Mouse (Mus musculus) liver, embryonic 14.5 days (tissue): ENCODE results near the gene Rho. TPM values are rescaled to one million over a fixed set of nuclear protein-coding genes. Genes with fewer than 3 reads are reported as not detected.

ENCODE experiments used
- ATAC-seq: fragments of 200-750 bp; cut with Nextera tagmentation; 2 replicates; pipeline ENCODE4 v1.8.0; 2017; ENCODE audit warnings: moderate number of reproducible peaks, mild to moderate bottlenecking, moderate library complexity; ENCODE audit not compliant: insufficient read depth
- DNase-seq, 3 experiments: peaks; one replicate each; pipeline ENCODE4 v3.0.0-alpha.2; 2012 to 2013; ENCODE audit warnings: low read depth in 3 of 3, low spot score in 3 of 3
- H3K27ac ChIP-seq: fragments of 300-500 bp; sonication (generic); 2 replicates; pipeline ENCODE4 v1.5.1; 2014; ENCODE audit warnings: moderate library complexity, mild to moderate bottlenecking, control low read depth, inconsistent platforms
- H3K27me3 ChIP-seq: fragments of 300-500 bp; sonication (generic); 2 replicates; pipeline ENCODE4 v1.6.1; 2014; ENCODE audit warnings: mild to moderate bottlenecking, low read length, moderate library complexity; ENCODE audit not compliant: control insufficient read depth, insufficient read depth
- H3K36me3 ChIP-seq: fragments of 300-500 bp; sonication (generic); replicated peaks from 2 replicates; pipeline ENCODE4 v1.6.1; 2014; ENCODE audit warnings: low read depth; ENCODE audit not compliant: control insufficient read depth, insufficient read depth
- H3K4me1 ChIP-seq, 2 experiments: fragments of 200-500 bp in 1 of 2; fragments of 300-500 bp in 1 of 2; sonication (generic) in 1 of 2; replicated peaks; 2 replicates each; pipeline ENCODE4 v1.6.1; 2012 to 2014; ENCODE audit warnings: antibody characterized with exemption in 1 of 2, inconsistent platforms in 1 of 2, low read length in 1 of 2; ENCODE audit not compliant: control insufficient read depth in 2 of 2, insufficient read depth in 2 of 2
- H3K4me2 ChIP-seq: fragments of 300-500 bp; sonication (generic); 2 replicates; pipeline ENCODE4 v1.6.1; 2014; ENCODE audit warnings: low read depth, mild to moderate bottlenecking, control low read depth, moderate library complexity
- H3K4me3 ChIP-seq, 2 experiments: fragments of 200-500 bp in 1 of 2; fragments of 300-500 bp in 1 of 2; sonication (generic) in 1 of 2; 2 replicates each; pipeline ENCODE4 v1.5.1; 2012 to 2014; ENCODE audit warnings: low read depth in 2 of 2, low read length in 2 of 2, mild to moderate bottlenecking in 2 of 2, control low read depth in 1 of 2, inconsistent platforms in 1 of 2, moderate library complexity in 1 of 2; ENCODE audit not compliant: insufficient read depth in 1 of 2
- H3K9ac ChIP-seq: fragments of 300-500 bp; sonication (generic); replicated peaks from 2 replicates; pipeline ENCODE4 v1.6.1; 2014; ENCODE audit warnings: mild to moderate bottlenecking, control low read depth, moderate library complexity
- H3K9me3 ChIP-seq: fragments of 300-500 bp; sonication (generic); 2 replicates; pipeline ENCODE4 v1.6.1; 2016; ENCODE audit warnings: low read length, mixed read lengths; ENCODE audit not compliant: control insufficient read depth
- CTCF ChIP-seq: IDR thresholded peaks from 2 replicates; pipeline ENCODE4 v1.5.1; 2016; ENCODE audit warnings: antibody characterized with exemption, low read depth, control low read depth
- EP300 ChIP-seq: IDR thresholded peaks from 2 replicates; pipeline ENCODE4 v1.6.1; 2016; ENCODE audit warnings: antibody characterized with exemption, low read depth
- WGBS: fragments of 180-500 bp; shearing (Covaris S2); extraction: QIAGEN DNeasy Blood & Tissue Kit; methylation state at CpG from one replicate; pipeline ENCODE4 v1.1.7; 2014; ENCODE audit not compliant: insufficient replicate concordance; 5-methylcytosine and 5-hydroxymethylcytosine counted together
- polyA plus RNA-seq, 2 experiments: library from polyadenylated mRNA; depleted of rRNA in 1 of 2; stranded (reverse) in 1 of 2; unstranded in 1 of 2; fragments of >200 nt; fragmentation: Nextera tagmentation in 1 of 2; extraction: Ambion mirVana in 1 of 2; gene quantifications; 2 replicates each; pipeline versions ENCODE4 v1.2.1 to v1.2.3; 2012 to 2014

The Rho gene
- polyA plus RNA-seq, 2 experiments: 0.03 TPM; not detected in 1

DNA sequence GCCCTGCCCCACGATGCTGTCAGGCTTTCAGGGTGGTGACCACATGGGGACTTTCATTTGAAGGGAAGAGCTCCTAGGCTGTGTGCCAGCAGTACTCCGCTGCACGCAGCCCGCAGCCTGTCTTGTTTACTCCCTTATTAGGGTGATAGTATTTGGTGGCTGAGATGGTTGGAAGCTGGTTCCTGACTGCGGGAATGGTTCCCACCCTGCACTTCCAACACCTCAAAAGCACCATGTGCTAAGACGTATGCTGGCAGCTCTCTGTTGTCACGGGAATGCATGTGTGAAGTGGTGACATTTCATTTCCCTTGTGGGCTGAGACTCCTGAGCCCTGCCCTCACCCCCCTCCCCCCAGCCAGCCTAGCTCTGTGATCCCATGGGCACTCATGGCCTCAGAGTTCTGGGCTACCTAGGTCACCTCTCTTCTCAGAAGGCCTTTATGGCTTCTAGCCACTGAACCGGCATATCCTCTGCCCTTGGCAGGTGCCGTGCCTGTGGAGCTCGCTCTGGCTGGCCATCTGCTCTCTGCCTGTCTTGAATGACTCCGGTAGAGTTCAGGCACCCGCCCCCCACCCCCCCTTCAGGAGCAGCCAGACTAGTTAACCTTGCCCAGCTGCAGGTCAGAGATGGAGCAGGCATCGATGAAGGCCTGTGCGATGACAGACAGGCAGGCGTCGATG, 25.5 kb downstream of the Rho start:
- TF ChIP-seq CTCF (no peak), EP300 (no peak)
- H3K4me3 ChIP-seq: no peak overlapping the region
- no peaks in the 10 kb centered on the region for H3K27me3 ChIP-seq
- H3K9ac ChIP-seq: no peak overlapping the region
- 68% methylated on average over 16 of the region's 16 CpGs for WGBS
- no peak overlapping the region for H3K4me2 ChIP-seq
- H3K27ac ChIP-seq: no peak overlapping the region
- no peaks in the 10 kb centered on the region for H3K9me3 ChIP-seq
- ATAC-seq: 0 out of 2 replicates have a peak, but pooled peaks have one; percentile 9
- DNase-seq: no peak
- H3K36me3 ChIP-seq: no peaks in the 10 kb centered on the region
- 0 out of 4 replicates have a peak, but pooled peaks cover 0 to 4% of the 10 kb centered on the region in 2 experiments for H3K4me1 ChIP-seq

DNA sequence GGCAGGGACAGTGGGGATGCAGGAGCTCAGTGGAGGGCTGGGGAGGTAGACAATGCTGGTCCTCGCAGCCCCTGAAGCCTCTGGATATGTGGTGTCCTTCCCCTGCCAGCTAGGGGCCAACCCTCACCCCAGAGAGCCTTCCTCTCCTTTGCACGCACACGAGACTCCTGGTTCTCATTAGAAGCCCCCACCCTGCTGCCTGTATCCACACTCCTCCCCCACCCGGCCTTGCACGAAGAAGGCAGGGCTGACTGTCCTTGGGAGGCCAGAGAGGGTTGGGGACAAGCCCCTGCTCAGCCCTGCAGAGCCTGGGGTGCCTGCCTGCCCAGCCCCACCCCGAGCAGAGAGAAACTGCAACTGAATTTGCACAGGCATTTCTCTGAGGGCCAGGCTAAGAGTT, 26.1 kb downstream of the Rho start:
- WGBS: 53% methylated on average over 6 of the region's 6 CpGs
- H3K4me2 ChIP-seq: no peak overlapping the region
- ATAC-seq: no peak
- H3K27me3 ChIP-seq: no peaks in the 10 kb centered on the region
- H3K27ac ChIP-seq: no peak overlapping the region
- H3K9ac ChIP-seq: no peak overlapping the region
- no peak for TF ChIP-seq EP300
- H3K36me3 ChIP-seq: no peaks in the 10 kb centered on the region
- DNase-seq: no peak
- no peak overlapping the region for H3K4me3 ChIP-seq
- H3K9me3 ChIP-seq: no peaks in the 10 kb centered on the region
- H3K4me1 ChIP-seq: 0 out of 4 replicates have a peak, but pooled peaks cover 0 to 4% of the 10 kb centered on the region in 2 experiments

DNA sequence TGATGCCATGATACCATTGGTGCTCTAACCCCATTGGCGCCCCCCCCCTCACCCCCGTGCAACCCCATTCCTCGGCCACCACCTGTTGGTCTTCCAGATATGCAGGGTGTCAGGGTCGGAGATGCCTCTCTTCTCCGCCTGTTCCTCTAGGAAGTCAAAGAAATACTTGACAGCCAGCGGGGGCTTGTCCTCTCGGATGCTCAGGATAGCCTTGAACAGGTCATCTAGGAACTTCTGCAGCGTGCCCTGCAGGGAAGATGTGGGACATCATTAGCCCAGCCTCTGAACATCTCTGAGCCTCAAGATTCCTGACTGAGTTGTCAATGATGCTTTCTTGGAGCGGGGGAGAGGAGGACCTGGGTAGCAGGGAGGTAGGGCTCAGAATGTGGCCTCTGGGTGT, 26.9 kb downstream of the Rho start:
- WGBS: 71% methylated on average over 9 of the region's 9 CpGs
- no peak overlapping the region for H3K9ac ChIP-seq
- no peaks in the 10 kb centered on the region for H3K27me3 ChIP-seq

DNA sequence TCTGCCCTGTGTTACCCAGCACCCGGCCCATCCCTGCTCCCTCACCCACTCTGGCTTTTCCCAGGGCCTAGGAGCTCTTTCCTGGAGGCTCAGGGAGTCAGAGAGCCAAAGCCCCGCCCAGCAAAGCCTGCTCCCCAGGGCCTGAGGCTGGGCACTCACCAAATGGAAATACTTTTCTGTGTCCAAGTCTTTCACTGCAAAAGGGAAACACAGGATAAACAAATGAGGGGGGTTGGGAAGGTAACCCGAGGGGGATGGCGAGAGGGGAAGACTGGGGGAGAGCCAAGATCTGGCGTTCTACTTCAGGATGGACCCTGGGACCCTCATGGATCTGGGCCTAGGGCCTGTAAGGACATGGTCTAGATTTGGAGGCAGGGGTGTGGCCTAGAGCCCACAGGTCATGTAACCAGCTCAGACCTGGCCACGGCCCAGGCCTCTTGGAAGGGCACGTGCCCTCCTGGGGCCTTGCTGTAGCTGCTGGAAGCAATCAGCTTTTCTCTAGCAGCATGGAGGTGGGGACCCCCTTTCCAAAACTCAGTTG, 27.7 kb downstream of the Rho start:
- no peak overlapping the region for H3K9ac ChIP-seq
- H3K4me3 ChIP-seq: no peak overlapping the region
- no peaks in the 10 kb centered on the region for H3K36me3 ChIP-seq
- no peak overlapping the region for H3K4me2 ChIP-seq
- DNase-seq: no peak
- ATAC-seq: no peak
- 0 out of 4 replicates have a peak, but pooled peaks cover 0 to 4% of the 10 kb centered on the region in 2 experiments for H3K4me1 ChIP-seq
- TF ChIP-seq CTCF: no peak
- TF ChIP-seq EP300: no peak
- H3K27ac ChIP-seq: no peak overlapping the region
- H3K27me3 ChIP-seq: no peaks in the 10 kb centered on the region
- WGBS: 72% methylated on average over 7 of the region's 7 CpGs
- no peaks in the 10 kb centered on the region for H3K9me3 ChIP-seq

More for the DNA sequence above, 26.9 kb downstream of the Rho start:
- Histone ChIP-seq H3K4me3 (no peak overlapping the region), H3K4me1 (0 out of 4 replicates have a peak, but pooled peaks cover 0 to 4% of the 10 kb centered on the region in 2 experiments), H3K4me2 (no peak overlapping the region), H3K27ac (no peak overlapping the region), H3K9me3 (no peaks in the 10 kb centered on the region), H3K36me3 (no peaks in the 10 kb centered on the region)
- ATAC-seq (no peak), DNase-seq (no peak)
- TF ChIP-seq CTCF: no peak
- TF ChIP-seq EP300: no peak

DNA sequence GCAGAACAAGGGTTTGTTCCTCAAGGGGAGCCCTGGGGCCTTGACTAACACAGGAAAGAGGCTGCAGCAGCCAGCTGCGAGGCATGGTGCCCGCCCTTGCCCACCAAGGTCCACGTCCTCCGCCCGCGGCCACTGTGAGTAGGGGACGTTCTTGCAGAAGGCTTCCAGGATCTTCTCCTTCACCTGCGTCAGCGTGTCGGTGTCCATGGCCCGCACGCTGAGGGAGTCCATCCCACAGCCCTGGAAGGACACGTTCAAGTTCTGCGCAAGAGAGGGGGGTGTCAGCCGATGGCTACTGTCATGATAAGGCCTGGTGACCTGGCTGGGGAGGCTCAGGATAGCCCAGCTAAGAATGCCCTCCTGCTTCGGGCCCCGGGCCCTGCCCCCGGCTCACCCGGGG, 28.8 kb downstream of the Rho start:
- Histone ChIP-seq H3K27ac (no peak overlapping the region), H3K9ac (no peak overlapping the region), H3K4me2 (no peak overlapping the region), H3K4me1 (0 out of 4 replicates have a peak, but pooled peaks cover 0 to 4% of the 10 kb centered on the region in 2 experiments), H3K9me3 (no peaks in the 10 kb centered on the region), H3K27me3 (no peaks in the 10 kb centered on the region), H3K4me3 (no peak overlapping the region), H3K36me3 (no peaks in the 10 kb centered on the region)
- DNase-seq (no peak), ATAC-seq (no peak)
- no peak for TF ChIP-seq CTCF
- TF ChIP-seq EP300: no peak
- WGBS: 87% methylated on average over 19 of the region's 19 CpGs
